Mouse (Mus musculus) skeletal muscle tissue, adult 2 months (tissue): ENCODE results near the gene Kcna5.

Experiments
- DNase-seq: peaks from one replicate; pipeline ENCODE4 v3.0.0-alpha.2; 2012; ENCODE audit warnings: low read depth, low spot score

The Kcna5 gene

GRCm38 (mm10) chr6:126536926-126537325, 1.7 kb upstream of the Kcna5 start:
- DNase-seq = no peak

GRCm38 (mm10) chr6:126535911-126536270, 679 bp upstream of the Kcna5 start:
- DNase-seq = no peak

GRCm38 (mm10) chr6:126534531-126535207, 543 bp downstream of the Kcna5 start:
- DNase-seq = no peak

GRCm38 (mm10) chr6:126531306-126531705, 3.9 kb downstream of the Kcna5 start:
- no peak for DNase-seq

- no peak for DNase-seq
Measured at GRCm38 (mm10) chr6:126530019-126530418, 5.2 kb downstream of the Kcna5 start.

- DNase-seq = no peak
Measured at GRCm38 (mm10) chr6:126514720-126515119, 20.5 kb downstream of the Kcna5 start.

- no peak for DNase-seq
Measured at GRCm38 (mm10) chr6:126513714-126514248, 21.4 kb downstream of the Kcna5 start.

GRCm38 (mm10) chr6:126513154-126513553, 22.1 kb downstream of the Kcna5 start:
- no peak for DNase-seq

- DNase-seq = no peak
Measured at GRCm38 (mm10) chr6:126508671-126509070, 26.5 kb downstream of the Kcna5 start.

GRCm38 (mm10) chr6:126503920-126504319, 31.3 kb downstream of the Kcna5 start:
- DNase-seq = no peak

GRCm38 (mm10) chr6:126502691-126503301, 32.4 kb downstream of the Kcna5 start:
- DNase-seq = no peak

GRCm38 (mm10) chr6:126500985-126501384, 34.2 kb downstream of the Kcna5 start:
- no peak for DNase-seq

- DNase-seq = peak; percentile 37
Measured at GRCm38 (mm10) chr6:126500088-126500487, 35.1 kb downstream of the Kcna5 start.

GRCm38 (mm10) chr6:126497878-126498277, 37.3 kb downstream of the Kcna5 start:
- DNase-seq = no peak

GRCm38 (mm10) chr6:126497173-126497839, 37.9 kb downstream of the Kcna5 start:
- no peak for DNase-seq

- peak; percentile 51 for DNase-seq
Measured at GRCm38 (mm10) chr6:126487136-126487535, 48.1 kb downstream of the Kcna5 start.

- DNase-seq = no peak
Measured at GRCm38 (mm10) chr6:126484887-126485286, 50.3 kb downstream of the Kcna5 start.

GRCm38 (mm10) chr6:126483264-126483867, 51.8 kb downstream of the Kcna5 start:
- peak; percentile 86 for DNase-seq
